Mouse (Mus musculus) gastrocnemius, adult 8-10 months (tissue): ENCODE data around the gene Olfr788. TPM values are rescaled to one million over a fixed set of nuclear protein-coding genes. Genes with fewer than 3 reads are reported as not detected.

Experiments used
- DNase-seq, 2 experiments: peaks; one replicate each; pipeline ENCODE4 v3.0.0; 2022; ENCODE audit warnings: low spot score in 2 of 2
- total RNA-seq, 4 experiments: library from RNA; stranded (reverse); gene quantifications; 2 replicates each; pipeline ENCODE4 v1.2.4; 2022

Olfr788 gene
- total RNA-seq: not detected

DNA sequence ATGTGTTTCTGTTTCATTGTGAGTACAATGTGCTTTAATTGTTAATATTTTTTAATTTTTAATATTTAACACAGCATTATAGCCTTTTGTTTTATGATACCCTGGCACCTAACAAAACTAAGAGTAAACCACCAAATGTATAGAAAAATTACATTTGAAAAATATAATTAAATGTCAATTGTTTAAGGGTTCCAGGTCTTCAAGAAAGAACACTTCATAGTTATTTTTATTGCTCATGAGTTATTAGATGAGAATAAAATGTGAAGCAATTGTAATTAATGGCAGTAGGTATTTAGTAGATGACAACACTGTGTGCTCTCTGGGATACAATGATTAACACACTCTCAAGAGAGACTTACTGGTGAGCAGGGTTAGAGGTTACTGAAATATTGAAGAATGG is at the start of gene Olfr788:
Gene Olfr788, plus strand, starts transcription at position 301 of the 400 bp plus-strand sequence.
- DNase-seq: no peak

GRCm38 (mm10) chr10:129427006-129427405 is 43.8 kb upstream of the Olfr788 start, which contains the start of gene Olfr786:
Gene Olfr786, plus strand, starts transcription at chr10:129427306.
- no peak for DNase-seq

DNA sequence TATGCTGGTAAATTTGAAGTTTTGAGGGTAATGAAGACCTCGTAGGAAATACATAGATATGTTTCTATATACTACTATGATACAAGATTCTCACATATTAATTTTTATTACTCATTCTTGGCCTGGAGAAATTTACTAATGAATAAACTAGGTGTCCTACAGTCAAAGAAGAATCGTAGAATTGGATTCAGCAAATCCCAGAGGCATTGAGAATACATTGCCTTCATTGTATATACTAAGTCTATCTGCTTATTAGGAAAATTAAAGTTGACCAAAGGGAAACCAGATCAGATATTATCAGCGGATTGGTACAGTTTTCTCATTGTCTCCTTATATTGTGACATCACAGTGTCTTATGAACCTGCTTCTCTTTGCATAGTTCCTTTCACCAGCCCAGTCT is 9.2 kb upstream of the Olfr788 start, which contains the start of gene Olfr787:
Gene Olfr787, plus strand, starts transcription at position 301 of the 400 bp plus-strand sequence.
- DNase-seq: no peak

DNA sequence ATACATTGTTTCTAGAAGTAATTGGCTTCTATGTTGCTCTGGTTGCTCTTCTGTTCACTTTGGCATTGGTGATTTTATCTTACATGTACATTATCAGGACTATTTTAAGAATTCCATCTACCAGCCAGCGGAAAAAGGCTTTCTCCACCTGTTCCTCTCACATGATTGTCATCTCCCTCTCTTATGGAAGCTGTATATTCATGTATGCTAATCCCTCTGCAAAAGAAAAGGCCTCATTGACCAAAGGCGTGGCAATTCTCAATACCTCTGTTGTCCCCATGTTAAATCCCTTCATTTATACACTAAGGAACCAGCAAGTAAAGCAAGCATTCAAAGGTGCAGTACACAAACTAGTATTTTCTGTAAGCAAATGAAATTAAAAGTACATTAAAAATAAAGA is 2.5 kb downstream of the Olfr788 start:
- DNase-seq: no peak

- DNase-seq: no peak
These were observed 2.9 kb downstream of the Olfr788 start for GRCm38 (mm10) chr10:129473723-129474122.

DNA sequence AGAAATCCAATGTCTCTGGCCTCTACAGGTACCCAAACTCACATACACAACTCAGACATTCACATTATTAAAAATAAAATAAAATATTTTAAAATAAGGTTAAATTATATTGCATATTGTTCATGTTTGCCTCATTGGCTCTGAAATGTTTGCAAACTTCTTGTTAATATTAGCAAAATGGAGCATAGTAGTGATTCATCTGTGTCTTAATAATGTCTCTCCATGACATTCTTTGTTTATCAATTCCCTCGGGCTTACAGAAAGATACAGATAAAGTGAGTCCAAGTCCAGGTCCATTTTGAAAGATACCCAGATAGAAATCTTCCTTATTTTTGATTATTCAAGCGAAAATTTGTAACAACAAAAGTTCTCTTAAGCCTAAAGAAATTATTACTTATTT is 13.7 kb downstream of the Olfr788 start, which contains the start of gene Olfr789:
Gene Olfr789, plus strand, starts transcription at position 301 of the 400 bp plus-strand sequence.
- no peak for DNase-seq

DNA sequence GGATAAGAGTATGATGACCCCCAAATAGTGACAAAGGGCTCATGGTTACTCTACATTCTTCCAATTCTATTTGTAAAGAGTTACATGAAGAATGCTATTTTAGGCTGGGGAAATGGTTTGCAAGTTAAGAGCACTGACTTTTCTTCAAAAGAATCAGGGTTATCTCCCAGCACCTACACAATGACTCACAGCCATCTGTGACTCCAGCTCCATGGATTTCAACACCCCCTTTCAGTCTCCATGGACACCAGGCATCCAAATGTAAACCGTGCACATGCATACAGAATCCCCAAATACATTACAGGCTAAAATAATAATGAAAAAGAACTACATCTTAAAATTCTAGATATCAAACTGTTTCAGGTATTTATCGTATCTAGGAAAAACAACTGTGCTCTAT is 19.3 kb downstream of the Olfr788 start:
- DNase-seq: no peak

DNA sequence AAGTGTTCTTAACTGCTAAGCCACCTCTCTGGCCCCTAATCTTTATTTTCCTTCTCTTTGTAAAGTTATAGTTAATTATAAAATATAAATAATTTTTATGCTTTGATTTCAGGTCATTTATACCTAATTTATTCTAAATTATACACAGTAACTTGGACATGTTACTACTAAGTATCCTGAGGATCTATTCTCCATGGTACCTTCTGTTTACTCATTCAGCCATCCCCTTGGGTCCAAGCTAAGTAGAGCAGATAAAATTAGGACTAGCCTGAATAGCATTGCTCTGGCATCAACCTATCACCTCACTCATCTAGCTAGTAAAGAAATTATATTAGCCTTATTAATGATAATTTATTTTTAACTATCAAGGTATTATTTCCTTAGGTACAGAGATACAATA is 27.4 kb downstream of the Olfr788 start, which contains the start of gene Olfr790:
Gene Olfr790, plus strand, starts transcription at position 301 of the 400 bp plus-strand sequence.
- no peak for DNase-seq

GRCm38 (mm10) chr10:129521492-129521891 is 50.7 kb downstream of the Olfr788 start, which contains the start of gene Olfr791:
Gene Olfr791, plus strand, starts transcription at chr10:129521792.
- no peak for DNase-seq

Other genes starting within 250 kb of the Olfr788 start
- not detected for gene Olfr774, start 234.8 kb upstream of the Olfr788 start, total RNA-seq
- gene Olfr775, start 222.6 kb upstream of the Olfr788 start, total RNA-seq: not detected
- gene Olfr776, start 211.9 kb upstream of the Olfr788 start, total RNA-seq: not detected
- not detected for gene Olfr777, start 199.5 kb upstream of the Olfr788 start, total RNA-seq
- gene Olfr780, start 152.9 kb upstream of the Olfr788 start, total RNA-seq: not detected
- gene Olfr781, start 142.1 kb upstream of the Olfr788 start, total RNA-seq: not detected
- not detected for gene Olfr782, start 122.1 kb upstream of the Olfr788 start, total RNA-seq
- gene Olfr784, start 86.9 kb upstream of the Olfr788 start, total RNA-seq: not detected
- not detected for gene Olfr785, start 65.6 kb upstream of the Olfr788 start, total RNA-seq
- gene Olfr786, start 43.7 kb upstream of the Olfr788 start, total RNA-seq: not detected
- not detected for gene Olfr787, start 9.1 kb upstream of the Olfr788 start, total RNA-seq
- not detected for gene Olfr789, start 13.8 kb downstream of the Olfr788 start, total RNA-seq
- not detected for gene Olfr790, start 27.5 kb downstream of the Olfr788 start, total RNA-seq
- gene Olfr791, start 50.8 kb downstream of the Olfr788 start, total RNA-seq: not detected
- not detected for gene Olfr792, start 68.2 kb downstream of the Olfr788 start, total RNA-seq
- gene Olfr794, start 96.7 kb downstream of the Olfr788 start, total RNA-seq: not detected
- not detected for gene Olfr796, start 141.6 kb downstream of the Olfr788 start, total RNA-seq
- not detected for gene Olfr798, start 156.9 kb downstream of the Olfr788 start, total RNA-seq
- not detected for gene Olfr799, start 166.5 kb downstream of the Olfr788 start, total RNA-seq
- gene Olfr800, start 186.7 kb downstream of the Olfr788 start, total RNA-seq: not detected
- gene Olfr801, start 202.9 kb downstream of the Olfr788 start, total RNA-seq: not detected
- gene Olfr802, start 217.2 kb downstream of the Olfr788 start, total RNA-seq: not detected
- not detected for gene Olfr803, start 223.3 kb downstream of the Olfr788 start, total RNA-seq
- not detected for gene Olfr804, start 232.2 kb downstream of the Olfr788 start, total RNA-seq